Mouse (Mus musculus) erythroblast, adult 5-6 weeks (primary cell): ENCODE results near the gene Upf2. TPM values are rescaled to one million over a fixed set of nuclear protein-coding genes. Genes with fewer than 3 reads are reported as not detected.
"Not testable (repeated sequence)": the region's sequence is repeated elsewhere in the genome, so short reads cannot be mapped to it uniquely, and the experiment has no call there.

ENCODE experiments used
- ATAC-seq: replicated peaks from 2 replicates; pipeline ENCODE4 v1.8.0; 2016; ENCODE audit warnings: moderate number of reproducible peaks, mild to moderate bottlenecking, moderate TSS enrichment, inconsistent platforms; ENCODE audit not compliant: poor library complexity, low FRiP score, severe bottlenecking
- total RNA-seq, 2 experiments: library from RNA; stranded (forward) in 1 of 2; stranded (reverse) in 1 of 2; fragments of 150-400 nt in 1 of 2; fragments of 200-764, 138-1000 nt in 1 of 2; gene quantifications; 2 replicates each; pipeline versions ENCODE4 v1.2.3 to v1.2.4; 2015 to 2017; ENCODE audit warnings: low replicate concordance in 2 of 2

Gene Upf2
- total RNA-seq, 2 experiments from 2014 or later: 20.4 to 25.6 TPM

GRCm38 (mm10) chr2:6060071-6060804, 109.0 kb downstream of the Upf2 start:
- no peak for ATAC-seq

- ATAC-seq: no peak
These were observed 116.1 kb downstream of the Upf2 start for GRCm38 (mm10) chr2:6067341-6067740.

DNA sequence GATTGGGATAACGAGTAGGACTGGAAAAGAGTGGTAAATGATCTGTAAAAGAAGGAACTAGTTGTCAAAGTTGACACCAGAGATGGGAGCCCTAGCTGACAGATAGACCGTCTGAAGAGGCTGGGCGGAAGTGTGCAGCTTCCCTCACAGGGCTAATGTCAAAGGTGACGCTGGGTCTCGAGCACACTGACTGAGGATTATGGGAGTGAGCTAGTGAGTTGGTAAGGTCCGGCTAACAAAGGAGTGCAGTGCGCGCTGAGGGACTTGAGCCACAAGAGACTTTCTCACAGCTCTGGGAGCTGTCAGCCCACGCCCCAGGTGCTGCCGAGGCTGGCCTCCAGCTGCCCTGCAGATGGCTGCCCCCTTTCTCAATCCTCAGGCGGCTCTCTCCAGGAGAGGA, 119.7 kb downstream of the Upf2 start:
- no peak for ATAC-seq

DNA sequence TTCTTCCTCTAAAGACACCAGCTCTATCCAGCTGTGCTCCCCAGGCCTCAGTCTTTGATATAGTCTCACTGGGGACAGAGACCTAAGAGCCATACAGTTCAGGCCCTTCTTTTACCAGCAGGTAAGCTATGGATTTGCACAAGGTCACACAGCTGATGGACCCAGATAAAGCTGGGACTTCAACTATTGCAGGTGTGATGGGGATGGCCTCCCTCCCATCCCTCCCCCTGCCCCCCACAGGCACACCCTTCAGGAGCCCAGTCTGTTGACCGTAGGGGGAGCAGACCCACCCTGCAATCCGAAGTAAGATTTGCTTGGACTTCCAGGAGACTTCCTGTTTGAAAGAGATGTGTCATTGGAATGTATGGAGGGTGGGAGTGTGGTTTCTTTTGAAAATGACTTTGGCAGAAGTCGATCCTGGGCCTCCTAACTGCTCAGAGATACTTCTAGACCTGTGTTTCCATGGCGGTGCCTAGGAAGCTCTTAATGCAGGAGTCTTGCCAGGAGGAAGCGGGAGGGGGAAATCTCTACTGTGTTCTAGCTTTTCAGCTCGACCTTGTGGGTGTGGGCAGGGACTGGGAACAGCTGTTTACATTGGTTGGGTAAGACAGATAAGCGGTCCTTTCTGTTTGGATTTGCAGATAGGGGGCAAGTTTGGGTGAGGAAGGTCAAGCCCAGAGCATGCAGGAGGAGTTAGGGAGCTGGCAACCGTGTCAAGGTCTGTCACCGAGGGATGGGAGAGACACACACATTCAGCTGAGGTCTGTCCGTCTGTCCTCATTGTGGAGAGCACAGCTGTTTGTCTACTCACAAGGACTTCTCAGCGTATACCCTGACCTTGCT, 120.5 kb downstream of the Upf2 start:
- no peak for ATAC-seq

DNA sequence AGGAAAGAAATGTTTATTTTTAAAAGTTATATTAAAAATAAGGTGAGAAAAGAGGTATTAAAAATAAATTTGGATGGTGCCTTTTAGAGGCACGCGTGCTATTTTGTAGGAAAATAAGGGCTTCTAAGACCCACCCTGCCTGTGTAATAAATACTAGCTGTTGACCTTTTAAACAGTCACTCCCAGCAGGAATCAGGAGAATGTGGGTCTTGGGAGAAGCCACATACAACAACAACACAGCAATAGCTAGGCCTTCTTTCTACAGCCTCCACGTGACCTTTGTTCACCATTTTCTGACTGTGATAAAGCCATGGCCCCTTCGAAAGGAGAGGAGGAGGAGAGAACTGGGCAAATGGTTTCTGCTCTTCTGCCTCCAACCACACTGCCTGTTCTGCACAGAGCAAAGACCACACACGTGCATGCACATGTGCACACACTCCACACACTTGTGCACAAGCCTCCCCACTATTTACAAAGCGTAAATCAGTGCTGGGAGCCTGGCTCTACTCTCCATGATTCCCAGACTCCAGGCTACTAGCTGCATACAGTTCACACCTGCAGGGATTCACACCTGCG, 121.5 kb downstream of the Upf2 start:
- ATAC-seq: no peak

GRCm38 (mm10) chr2:6074891-6075529, 123.7 kb downstream of the Upf2 start:
- ATAC-seq: no peak

GRCm38 (mm10) chr2:6075530-6075896, 124.2 kb downstream of the Upf2 start:
- ATAC-seq: no peak

- no peak for ATAC-seq
These were observed 128.8 kb downstream of the Upf2 start for GRCm38 (mm10) chr2:6080037-6080436.

- no peak for ATAC-seq
These were observed 129.8 kb downstream of the Upf2 start for GRCm38 (mm10) chr2:6081108-6081507.

DNA sequence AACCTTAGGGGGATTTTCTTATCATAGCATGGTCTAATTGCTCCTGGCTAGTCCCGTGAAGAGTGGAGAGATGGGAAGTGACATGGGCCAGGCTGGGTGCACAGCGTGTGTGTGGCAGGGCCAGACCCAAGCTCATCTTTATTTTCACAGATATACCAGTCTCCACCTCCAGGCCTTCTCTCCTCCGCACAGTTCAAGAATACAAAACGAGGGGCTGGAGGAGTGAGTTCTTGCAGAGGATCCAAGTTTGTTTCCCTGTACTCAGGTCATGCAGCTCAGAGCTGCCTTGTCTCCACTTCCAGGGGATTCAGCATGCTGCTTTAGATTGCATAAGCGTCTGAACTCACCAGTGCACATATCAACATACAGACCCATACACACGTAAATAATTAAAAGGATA, 131.3 kb downstream of the Upf2 start:
- ATAC-seq: no peak

GRCm38 (mm10) chr2:6083696-6084095, 132.4 kb downstream of the Upf2 start:
- ATAC-seq: no peak

GRCm38 (mm10) chr2:6085622-6086530, 134.6 kb downstream of the Upf2 start:
- ATAC-seq: no peak

DNA sequence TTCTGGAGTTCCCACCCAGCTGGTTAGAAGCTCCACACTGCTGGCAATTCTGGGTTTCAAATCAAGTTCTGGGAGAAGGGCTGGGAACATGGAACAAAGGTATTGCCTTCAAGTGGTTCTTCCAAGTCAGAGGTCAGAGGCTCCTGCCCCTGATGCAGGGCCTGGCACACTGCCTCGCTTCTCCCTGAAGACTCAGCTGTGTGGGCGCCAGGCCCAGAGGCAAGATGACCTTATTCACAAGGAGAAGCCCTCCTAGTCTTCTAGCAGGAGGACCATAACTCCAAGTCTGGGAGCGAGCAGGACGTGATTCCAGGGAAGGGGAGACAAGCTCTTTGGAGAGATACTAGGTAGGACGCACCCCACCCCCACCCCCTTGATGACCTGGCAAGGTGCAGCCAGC, 135.9 kb downstream of the Upf2 start:
- no peak for ATAC-seq

DNA sequence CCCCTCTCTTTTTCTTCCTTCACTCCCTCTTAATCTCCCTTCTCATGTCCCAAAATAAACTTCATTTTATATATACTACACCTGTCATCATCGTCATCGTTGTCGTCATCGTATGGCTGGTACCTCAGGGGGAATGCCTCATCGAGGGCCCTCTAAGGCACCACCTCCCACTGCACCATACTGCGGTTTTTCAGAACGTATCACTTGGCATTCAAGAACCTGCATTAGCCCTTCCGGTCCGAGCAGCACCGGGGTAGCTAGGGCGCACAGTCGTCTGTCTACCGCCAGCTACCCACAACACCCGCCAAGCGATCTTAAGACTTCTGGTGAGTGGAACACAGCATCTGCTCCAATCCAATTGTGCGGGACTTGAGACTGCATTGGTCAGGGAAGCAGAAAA, 138.7 kb downstream of the Upf2 start:
- not testable (repeated sequence) for ATAC-seq

DNA sequence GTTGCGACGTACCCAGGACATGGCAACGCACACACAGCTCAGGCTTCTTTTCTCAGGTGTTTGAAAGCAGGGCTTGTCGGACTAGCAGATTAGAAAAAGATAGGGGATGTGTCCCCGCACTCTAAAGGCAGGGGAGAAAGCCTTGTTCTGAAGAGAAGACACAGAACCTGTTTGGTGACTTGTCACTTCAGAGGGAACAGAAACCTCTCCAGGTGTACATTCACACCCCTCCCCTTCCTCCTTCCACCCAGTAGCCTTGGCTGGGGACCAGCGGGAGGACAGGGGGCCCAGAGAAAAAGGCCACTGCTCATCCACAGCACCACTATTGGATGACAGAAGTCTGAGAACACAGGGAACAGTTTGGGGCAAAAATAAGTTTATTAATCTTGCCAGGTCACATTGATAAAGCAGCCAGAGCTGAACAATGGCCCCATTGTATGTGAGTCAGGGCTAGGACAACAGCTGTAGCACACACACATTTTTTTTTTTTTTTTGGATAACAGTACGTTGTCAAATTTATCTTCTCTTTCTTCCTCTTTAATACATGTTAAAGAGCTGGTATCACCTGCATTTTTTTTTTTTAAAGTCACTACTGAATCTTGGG, 145.9 kb downstream of the Upf2 start:
- no peak for ATAC-seq

DNA sequence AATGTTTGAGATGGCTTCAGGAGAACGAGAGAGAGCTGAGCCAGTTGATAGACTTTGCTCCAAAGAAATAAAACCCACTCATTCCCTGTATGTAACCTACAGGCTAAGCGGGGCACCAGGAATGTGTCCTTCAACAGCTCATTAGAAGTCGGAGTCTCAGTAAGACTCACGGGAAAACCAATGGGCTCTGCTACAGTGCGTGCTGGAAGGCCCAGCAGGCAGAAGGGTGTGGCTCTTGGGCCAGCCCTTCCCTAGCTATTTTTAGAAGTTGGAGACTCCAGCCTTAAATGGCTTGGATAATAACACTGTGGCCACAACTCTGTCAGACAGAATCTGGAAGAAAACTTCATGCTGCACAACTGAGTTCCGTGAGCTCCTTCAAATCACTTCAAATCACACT, 147.7 kb downstream of the Upf2 start:
- ATAC-seq: no peak

DNA sequence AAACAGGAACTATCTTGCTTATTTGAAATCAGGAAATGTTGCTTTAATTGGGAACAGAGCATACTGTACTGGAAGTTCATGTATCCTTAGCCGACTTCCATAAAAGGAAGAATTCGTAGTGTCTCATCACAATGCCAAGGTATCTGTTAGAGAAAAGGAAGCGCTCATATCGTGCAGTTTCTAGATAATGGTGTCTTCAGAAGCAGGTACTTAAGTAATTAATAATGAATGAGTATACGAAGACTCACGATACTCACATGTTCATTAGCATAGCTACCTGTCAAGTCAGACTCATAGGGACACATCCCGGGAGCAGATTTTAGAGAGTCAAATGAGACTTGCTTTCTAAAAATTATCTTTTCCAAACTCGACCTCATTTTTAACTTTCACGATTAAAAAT, 148.2 kb downstream of the Upf2 start:
- ATAC-seq: no peak

DNA sequence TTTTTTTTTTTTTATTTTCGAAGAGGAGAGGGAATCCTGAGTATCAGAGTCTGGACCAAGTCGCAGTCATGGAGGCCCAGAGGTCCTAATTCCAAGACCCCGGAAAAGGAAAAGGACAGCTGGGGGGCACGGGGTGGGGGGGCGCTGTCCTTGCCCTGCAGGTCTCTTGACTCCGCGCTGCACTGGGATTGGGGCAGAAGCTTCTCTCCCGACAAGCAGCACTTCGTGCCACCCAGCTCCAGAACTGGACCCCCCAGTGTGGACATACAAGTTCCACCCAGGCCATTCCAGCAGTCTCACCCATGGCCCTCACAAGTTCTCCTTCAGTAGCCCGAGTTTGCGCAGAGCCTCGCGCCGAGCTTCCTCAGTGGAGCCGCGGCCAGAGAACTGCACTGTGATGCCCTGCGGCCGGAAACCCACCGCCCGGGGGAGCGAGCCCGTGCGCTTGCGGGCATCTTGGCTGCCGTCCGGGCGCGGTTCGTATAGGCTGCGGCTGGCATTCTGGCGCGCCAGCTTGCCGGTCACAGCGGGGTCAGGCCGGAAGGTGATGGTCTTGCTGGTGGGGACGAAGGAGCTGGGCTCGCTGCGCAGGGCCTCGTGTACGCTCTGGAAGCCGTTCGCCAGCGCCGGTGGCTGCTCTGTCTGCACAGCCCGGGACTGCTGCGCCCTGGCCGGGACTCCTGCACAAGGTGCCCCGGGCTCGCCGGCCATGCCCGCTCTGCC, 148.9 kb downstream of the Upf2 start:
- no peak for ATAC-seq
